Mouse (Mus musculus): ENCODE measurements around the gene Lrrc19. TPM values are rescaled to one million over a fixed set of nuclear protein-coding genes. Genes with fewer than 3 reads are reported as not detected.

The Lrrc19 gene
- polyA plus RNA-seq, 1 experiment: not detected

- no peak for TF ChIP-seq POLR2A (IDR thresholded peaks at IDR 0.05; ENCODE audit: extremely low read depth, insufficient read depth, low read length)
- TF ChIP-seq CTCF (IDR thresholded peaks at IDR 0.05; ENCODE audit: extremely low read depth, insufficient read depth, low read length): no peak
- H3K27ac ChIP-seq (ENCODE audit: insufficient read depth, low read length): no peak overlapping the region
- peaks cover 1% of the 10 kb centered on the region; the same call in 1 of the 2 replicates for H3K4me1 ChIP-seq (ENCODE audit: control insufficient read depth, insufficient read depth, low read length)
- no peak overlapping the region; the same call in 1 of the 2 replicates for H3K4me3 ChIP-seq (ENCODE audit: insufficient read depth, low read length)
Measured at GRCm38 (mm10) chr4:94601395-94601794, 48.5 kb downstream of the Lrrc19 start.

DNA sequence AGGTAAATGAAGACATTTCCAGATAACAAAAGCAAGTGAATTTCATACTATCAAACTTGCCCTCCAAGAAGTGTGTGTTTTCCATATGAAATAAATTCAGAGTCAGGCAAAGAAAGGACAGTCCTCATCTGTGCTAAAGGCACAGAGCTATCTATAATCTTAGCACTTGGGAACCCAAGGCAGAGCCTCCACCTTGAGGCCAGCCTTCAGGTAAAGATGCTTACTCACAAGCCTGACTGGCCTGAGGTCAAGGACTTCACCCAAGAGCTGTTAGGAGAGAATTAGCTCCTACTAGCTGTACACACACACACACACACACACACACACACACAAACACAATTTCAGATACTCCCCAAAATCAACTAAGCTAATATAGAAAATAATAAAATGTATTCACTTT lies 57.2 kb downstream of the Lrrc19 start:
- Histone ChIP-seq H3K27ac (ENCODE audit: insufficient read depth, low read length) (no peak overlapping the region), H3K4me1 (ENCODE audit: control insufficient read depth, insufficient read depth, low read length) (no peaks in the 10 kb centered on the region; the same call in 1 of the 2 replicates), H3K4me3 (ENCODE audit: insufficient read depth, low read length) (no peak overlapping the region)
- no peak for TF ChIP-seq CTCF (IDR thresholded peaks at IDR 0.05; ENCODE audit: extremely low read depth, insufficient read depth, low read length)
- TF ChIP-seq POLR2A (IDR thresholded peaks at IDR 0.05; ENCODE audit: extremely low read depth, insufficient read depth, low read length): no peak

DNA sequence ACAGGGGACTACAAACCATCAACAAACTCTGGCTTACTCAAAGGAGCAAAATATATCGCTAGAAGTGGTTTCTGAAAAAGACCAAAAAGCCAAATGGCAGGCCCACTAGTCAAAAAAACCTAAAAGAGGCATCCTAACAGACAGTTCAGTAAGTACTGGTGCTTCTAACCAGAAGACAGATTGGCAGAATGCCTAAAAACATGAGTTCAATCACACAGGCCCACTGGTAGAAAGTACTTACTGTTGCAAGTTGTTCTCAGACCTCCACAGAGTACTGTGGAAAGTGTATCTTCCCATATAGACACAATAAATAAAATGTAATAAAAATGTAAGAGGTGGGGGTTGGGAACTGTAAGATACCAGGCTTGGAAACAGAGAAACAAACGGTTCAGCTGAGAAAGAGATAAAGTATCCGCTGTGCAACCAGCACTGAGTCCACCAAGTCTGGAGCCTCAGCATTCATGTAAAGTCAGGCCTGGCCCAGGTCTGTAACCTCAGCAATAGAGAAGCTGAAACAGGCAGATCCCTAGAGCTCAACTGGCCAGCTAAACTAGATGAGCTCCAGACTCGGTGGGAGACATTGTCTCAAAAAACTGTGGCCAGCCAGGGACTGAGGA lies 58.1 kb downstream of the Lrrc19 start:
- Histone ChIP-seq H3K4me1 (ENCODE audit: control insufficient read depth, insufficient read depth, low read length) (no peaks in the 10 kb centered on the region; the same call in 1 of the 2 replicates), H3K4me3 (ENCODE audit: insufficient read depth, low read length) (no peak overlapping the region), H3K27ac (ENCODE audit: insufficient read depth, low read length) (no peak overlapping the region)
- TF ChIP-seq POLR2A (IDR thresholded peaks at IDR 0.05; ENCODE audit: extremely low read depth, insufficient read depth, low read length) (no peak), CTCF (IDR thresholded peaks at IDR 0.05; ENCODE audit: extremely low read depth, insufficient read depth, low read length) (no peak)

Other genes with a start within 250 kb of the Lrrc19 start
- not detected in 2 replicates for gene Gm10306, start 93.6 kb downstream of the Lrrc19 start, polyA plus RNA-seq (2012; rRNA removed)
- gene Caap1, start 93.3 kb downstream of the Lrrc19 start, polyA plus RNA-seq (2012; rRNA removed): 8.7 and 9.1 TPM in 2 replicates
- 29.6 and 30.6 TPM in 2 replicates for gene Plaa, start 46.9 kb downstream of the Lrrc19 start, polyA plus RNA-seq (2012; rRNA removed)
- 14.9 and 16.1 TPM in 2 replicates for gene Ift74, start 35.7 kb downstream of the Lrrc19 start, polyA plus RNA-seq (2012; rRNA removed)
- 10.4 and 11.4 TPM in 2 replicates for gene Tek, start 89.1 kb upstream of the Lrrc19 start, polyA plus RNA-seq (2012; rRNA removed)